Comparison of ENCODE assay signal across 8 mouse cellular contexts in genomic region chr2:29787937-29788681, GRCm38 (mm10). TPM values are rescaled to one million over a fixed set of nuclear protein-coding genes. Genes with fewer than 3 reads are reported as not detected.
DNase-seq lines count a peak whose midpoint lies in the region; ATAC-seq and TF ChIP-seq lines count a peak whose summit lies in the region.

Gene Trub2, minus strand, starts transcription at chr2:29788502.

- ATAC-seq in forebrain, postnatal 0 days, result peak; percentile 91
- peak; percentile 92 for ATAC-seq in lung, embryonic 14.5 days (ENCODE audit: insufficient read depth)

- peak; percentile 60 for TF ChIP-seq POLR2A in cerebellum, adult 2 months (IDR thresholded peaks at IDR 0.05; ENCODE audit: borderline replicate concordance, insufficient read depth, low read length)
- TF ChIP-seq POLR2A in olfactory bulb, adult 2 months (IDR thresholded peaks at IDR 0.05; ENCODE audit: insufficient read depth, low read depth, low read length), result peak; percentile 53

- intact Hi-C loops in heart, postnatal 36 days (cut with DNase I), result no loop called here

- no peak for TF ChIP-seq CTCF in cerebellum, adult 2 months (IDR thresholded peaks at IDR 0.05; ENCODE audit: borderline replicate concordance, insufficient read depth, low read depth, low read length)
- no peak for TF ChIP-seq CTCF in forebrain, postnatal 0 days (IDR thresholded peaks at IDR 0.05; ENCODE audit: low read depth)
- no peak for TF ChIP-seq CTCF in lung, embryonic 14.5 days (IDR thresholded peaks at IDR 0.05; ENCODE audit: low read depth)
- TF ChIP-seq CTCF in olfactory bulb, adult 2 months (IDR thresholded peaks at IDR 0.05; ENCODE audit: insufficient read depth, low read depth, low read length), result no peak

- no peaks in the 10 kb centered on the region for H3K9me3 ChIP-seq in forebrain, postnatal 0 days (ENCODE audit: low read length)
- no peaks in the 10 kb centered on the region for H3K9me3 ChIP-seq in lung, embryonic 14.5 days (ENCODE audit: low read depth, low read length)

- H3K27me3 ChIP-seq in cerebellum, adult 2 months (ENCODE audit: control insufficient read depth, insufficient read depth, low read length), result no peaks in the 10 kb centered on the region
- no peaks in the 10 kb centered on the region for H3K27me3 ChIP-seq in forebrain, postnatal 0 days (ENCODE audit: insufficient read depth, low read length)
- H3K27me3 ChIP-seq in lung, embryonic 14.5 days (ENCODE audit: insufficient read depth, low read length), result no peaks in the 10 kb centered on the region

- peak; percentile 74 for DNase-seq in MEL-GATA-1-ER (ENCODE audit: extremely low read depth, low read depth)
- DNase-seq in cerebellum, adult 2 months, result peak; percentile 89
- DNase-seq in forebrain, postnatal 0 days, result peak; percentile 85
- DNase-seq in heart, postnatal 36 days, result peak; percentile 82 to 84
- peak; percentile 78 to 85 for DNase-seq in layer of hippocampus, adult 8-10 months (ENCODE audit: low spot score in 2 of 2)
- peak; percentile 88 for DNase-seq in lung, embryonic 14.5 days
- peak; percentile 71 to 79 for DNase-seq in thymus, adult 18-20 months

- H3K4me2 ChIP-seq in forebrain, postnatal 0 days (ENCODE audit: low read depth), result peak within 1 kb of the TSS; percentile 83
- peak within 1 kb of the TSS; percentile 87 for H3K4me2 ChIP-seq in lung, embryonic 14.5 days

- peak within 1 kb of the TSS; percentile 97 for H3K4me3 ChIP-seq in cerebellum, adult 2 months (replicated peaks; ENCODE audit: insufficient read depth, low read depth, low read length)
- H3K4me3 ChIP-seq in forebrain, postnatal 0 days (ENCODE audit: low read depth, low read length), result peak within 1 kb of the TSS; percentile 58
- H3K4me3 ChIP-seq in lung, embryonic 14.5 days (ENCODE audit: low read depth, low read length), result peak within 1 kb of the TSS; percentile 79
- peak within 1 kb of the TSS; percentile 76 for H3K4me3 ChIP-seq in olfactory bulb, adult 2 months (ENCODE audit: insufficient read depth, low read depth, low read length)

- H3K9ac ChIP-seq in forebrain, postnatal 0 days, result peak within 1 kb of the TSS; percentile 76
- peak within 1 kb of the TSS; percentile 74 for H3K9ac ChIP-seq in lung, embryonic 14.5 days

- peak within 1 kb of the TSS; percentile 26; the same call in 1 of the 2 replicates for H3K27ac ChIP-seq in cerebellum, adult 2 months (ENCODE audit: insufficient read depth, low read length)
- peak within 1 kb of the TSS; percentile 82 for H3K27ac ChIP-seq in forebrain, postnatal 0 days (ENCODE audit: low read depth, low read length)
- peak within 1 kb of the TSS; percentile 64; the same call in 1 of the 2 replicates for H3K27ac ChIP-seq in lung, embryonic 14.5 days (ENCODE audit: low read depth)
- H3K27ac ChIP-seq in olfactory bulb, adult 2 months (ENCODE audit: insufficient read depth, low read depth, low read length), result peak within 1 kb of the TSS; percentile 57

- H3K36me3 ChIP-seq in forebrain, postnatal 0 days (ENCODE audit: insufficient read depth), result peaks cover 59% of the 10 kb centered on the region
- H3K36me3 ChIP-seq in lung, embryonic 14.5 days (ENCODE audit: insufficient read depth), result peaks cover 49% of the 10 kb centered on the region

- under 1% methylated on average over 45 of the region's 45 CpGs for WGBS in cerebellum, adult 2 months
- 1% methylated on average over 45 of the region's 45 CpGs for WGBS in forebrain, postnatal 0 days
- under 1% methylated on average over 45 of the region's 45 CpGs for WGBS in lung, embryonic 14.5 days
- WGBS in olfactory bulb, adult 2 months, result under 1% methylated on average over 45 of the region's 45 CpGs

- H3K4me1 ChIP-seq in cerebellum, adult 2 months (ENCODE audit: control insufficient read depth, insufficient read depth, low read length), result peaks cover 4% of the 10 kb centered on the region; the same call in 1 of the 2 replicates
- H3K4me1 ChIP-seq in forebrain, postnatal 0 days (ENCODE audit: insufficient read depth), result peaks cover 7% of the 10 kb centered on the region; the same call in 1 of the 2 replicates
- no peaks in the 10 kb centered on the region; the same call in 1 of the 2 replicates for H3K4me1 ChIP-seq in lung, embryonic 14.5 days (ENCODE audit: insufficient read depth)
- peaks cover 3% of the 10 kb centered on the region; the same call in 1 of the 2 replicates for H3K4me1 ChIP-seq in olfactory bulb, adult 2 months (ENCODE audit: control insufficient read depth, insufficient read depth, low read length)

RNA-seq across cellular contexts. Expression of gene Trub2, which starts in this region (rescaled TPM):
- 39.9 and 42.8 TPM in 2 replicates for polyA plus RNA-seq in cerebellum, adult 2 months (2012; rRNA removed)
- 52.3 and 68.7 TPM in 2 replicates for total RNA-seq in forebrain, postnatal 0 days (2014; rRNA removed)
- polyA plus RNA-seq in forebrain, postnatal 0 days (2015; fragmentation: Nextera tagmentation; extraction: Ambion mirVana), result 22.4 and 27.3 TPM in 2 replicates
- total RNA-seq in heart, postnatal 36 days (2021), result 10 to 100 TPM; 32.5 to 33.1 TPM
- total RNA-seq in layer of hippocampus, adult 8-10 months (2022), result 10 to 100 TPM; 39.3 to 53.1 (median 51.4) TPM
- polyA plus RNA-seq in lung, embryonic 14.5 days (2014; fragmentation: Nextera tagmentation; extraction: Ambion mirVana), result 30.9 and 32.6 TPM in 2 replicates
- polyA plus RNA-seq in olfactory bulb, adult 2 months (2012; ENCODE audit: insufficient read depth, insufficient read length, low replicate concordance, missing spikeins), result not detected in 2 replicates

Comparison
In these comparisons a context has a peak if more than half of its experiments do, and no peak if none do; other contexts are left out.
1. Peak in every context shown above with its lines: DNase-seq, ATAC-seq, H3K4me3 ChIP-seq and H3K27ac ChIP-seq.
2. H3K27ac ChIP-seq: peak in every context shown above with its lines; median percentile 82 in forebrain, postnatal 0 days; 64 in lung, embryonic 14.5 days; 57 in olfactory bulb, adult 2 months; 26 in cerebellum, adult 2 months.